Mouse (Mus musculus) intestine, embryonic 15.5 days (tissue): Measurements from ENCODE around the gene Gm9817. TPM values are rescaled to one million over a fixed set of nuclear protein-coding genes. Genes with fewer than 3 reads are reported as not detected.

Experiments
- ATAC-seq: fragments of 200-750 bp; cut with Nextera tagmentation; 2 replicates; pipeline ENCODE4 v1.8.0; 2017; ENCODE audit warnings: moderate TSS enrichment, moderate library complexity
- H3K27ac ChIP-seq: fragments of 300-500 bp; sonication (generic); 2 replicates; pipeline ENCODE4 v1.5.1; 2015; ENCODE audit warnings: mild to moderate bottlenecking, inconsistent platforms
- H3K27me3 ChIP-seq: fragments of 300-500 bp; sonication (generic); replicated peaks from 2 replicates; pipeline ENCODE4 v1.6.1; 2015; ENCODE audit warnings: inconsistent platforms
- H3K36me3 ChIP-seq: fragments of 300-500 bp; sonication (generic); 2 replicates; pipeline ENCODE4 v1.6.1; 2015; ENCODE audit warnings: inconsistent platforms
- H3K4me1 ChIP-seq: fragments of 300-500 bp; sonication (generic); replicated peaks from 2 replicates; pipeline ENCODE4 v1.6.1; 2015; ENCODE audit warnings: inconsistent platforms
- H3K4me2 ChIP-seq: fragments of 300-500 bp; sonication (generic); replicated peaks from 2 replicates; pipeline ENCODE4 v1.6.1; 2015; ENCODE audit warnings: mild to moderate bottlenecking, inconsistent platforms
- H3K4me3 ChIP-seq: fragments of 300-500 bp; sonication (generic); replicated peaks from 2 replicates; pipeline ENCODE4 v1.5.1; 2015; ENCODE audit warnings: inconsistent platforms
- H3K9ac ChIP-seq: fragments of 300-500 bp; sonication (generic); 2 replicates; pipeline ENCODE4 v1.6.1; 2015; ENCODE audit warnings: inconsistent platforms
- H3K9me3 ChIP-seq: fragments of 300-500 bp; sonication (generic); 2 replicates; pipeline ENCODE4 v1.6.1; 2016; ENCODE audit warnings: inconsistent platforms
- WGBS: fragments of 180-500 bp; shearing (Covaris S2); methylation state at CpG from one replicate; pipeline ENCODE4 v1.1.7; 2015; 5-methylcytosine and 5-hydroxymethylcytosine counted together
- polyA plus RNA-seq: library from polyadenylated mRNA; unstranded; fragments of >200 nt; fragmentation: Nextera tagmentation; extraction: Ambion mirVana; gene quantifications from 2 replicates; pipeline ENCODE4 v1.2.1, GENCODE M21; 2015

Gene Gm9817
- polyA plus RNA-seq, 1 experiment from 2014 or later: not detected

DNA sequence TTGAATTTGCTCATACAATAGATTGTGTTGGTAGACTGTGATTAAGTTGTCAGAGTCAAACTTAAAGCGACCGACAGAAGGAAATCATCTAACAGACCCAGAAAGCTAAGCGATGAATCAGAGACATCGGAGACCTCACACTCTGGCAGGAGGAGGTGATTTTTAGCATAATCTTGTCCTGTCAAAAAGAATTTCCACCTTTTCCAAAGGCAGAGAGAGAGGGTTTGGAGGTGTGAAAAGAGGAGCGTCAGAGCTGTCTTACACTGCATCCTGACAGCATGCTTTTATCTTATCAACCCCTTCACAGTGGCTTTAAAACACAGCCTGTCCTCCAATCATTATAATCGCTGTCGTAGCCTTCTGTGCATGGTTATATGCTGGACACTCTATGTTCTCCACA, 25.7 kb upstream of the Gm9817 start:
- WGBS: 71% methylated on average over 7 of the region's 7 CpGs
- H3K4me1 ChIP-seq: 0 out of 2 replicates have a peak, but pooled peaks cover 2% of the 10 kb centered on the region
- H3K27ac ChIP-seq: no peak overlapping the region
- H3K4me2 ChIP-seq: no peak overlapping the region
- no peaks in the 10 kb centered on the region for H3K36me3 ChIP-seq
- H3K9ac ChIP-seq: no peak overlapping the region
- no peak for ATAC-seq
- H3K4me3 ChIP-seq: no peak overlapping the region
- H3K9me3 ChIP-seq: no peaks in the 10 kb centered on the region
- no peaks in the 10 kb centered on the region for H3K27me3 ChIP-seq

DNA sequence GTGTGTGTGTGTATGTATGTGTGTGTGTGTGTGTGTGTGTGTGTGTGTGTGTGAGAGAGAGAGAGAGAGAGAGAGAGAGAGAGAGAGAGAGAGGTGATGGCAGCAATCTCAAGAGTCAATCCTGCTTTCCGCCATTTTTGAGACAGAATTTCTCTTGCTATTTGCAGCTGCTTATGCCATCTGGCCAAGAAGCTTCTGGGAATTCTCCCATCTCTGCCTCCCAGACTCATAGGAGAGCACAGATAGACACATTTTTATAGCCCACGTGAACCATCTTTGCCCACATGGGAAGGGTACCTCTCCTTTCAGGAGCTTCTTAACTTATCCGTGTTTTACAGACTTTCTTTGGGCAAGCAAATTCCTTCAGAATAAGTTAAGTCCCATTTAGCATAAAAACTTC, 24.6 kb upstream of the Gm9817 start:
- Histone ChIP-seq H3K27ac (no peak overlapping the region), H3K27me3 (no peaks in the 10 kb centered on the region), H3K4me2 (no peak overlapping the region), H3K9ac (no peak overlapping the region), H3K4me1 (0 out of 2 replicates have a peak, but pooled peaks cover 2% of the 10 kb centered on the region), H3K36me3 (no peaks in the 10 kb centered on the region), H3K9me3 (no peaks in the 10 kb centered on the region), H3K4me3 (no peak overlapping the region)
- WGBS: 90% methylated on average over 3 of the region's 3 CpGs
- ATAC-seq: no peak

DNA sequence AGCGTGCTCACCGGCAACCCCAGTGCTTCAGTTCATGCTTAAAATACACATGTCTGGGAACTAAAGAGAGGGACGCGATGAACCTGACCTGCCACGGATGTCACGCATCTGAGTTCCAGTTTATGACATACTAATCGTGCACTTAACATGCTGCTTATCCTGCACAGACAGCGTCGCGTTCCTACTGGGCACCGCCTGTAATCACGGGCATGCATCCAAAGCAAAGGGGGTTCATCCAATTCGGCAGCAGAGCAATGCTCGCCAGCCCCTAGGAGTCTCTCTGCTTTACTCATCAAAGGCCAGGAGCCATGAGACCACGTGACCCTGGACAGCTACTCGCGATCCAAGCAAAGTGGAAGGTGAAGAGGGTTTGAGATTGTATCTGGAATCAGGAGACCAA, 19.3 kb upstream of the Gm9817 start:
- Histone ChIP-seq H3K4me2 (no peak overlapping the region), H3K27ac (no peak overlapping the region), H3K36me3 (no peaks in the 10 kb centered on the region), H3K4me3 (no peak overlapping the region), H3K9me3 (no peaks in the 10 kb centered on the region), H3K9ac (no peak overlapping the region), H3K4me1 (no peaks in the 10 kb centered on the region), H3K27me3 (no peaks in the 10 kb centered on the region)
- WGBS: 88% methylated on average over 17 of the region's 17 CpGs
- no peak for ATAC-seq

DNA sequence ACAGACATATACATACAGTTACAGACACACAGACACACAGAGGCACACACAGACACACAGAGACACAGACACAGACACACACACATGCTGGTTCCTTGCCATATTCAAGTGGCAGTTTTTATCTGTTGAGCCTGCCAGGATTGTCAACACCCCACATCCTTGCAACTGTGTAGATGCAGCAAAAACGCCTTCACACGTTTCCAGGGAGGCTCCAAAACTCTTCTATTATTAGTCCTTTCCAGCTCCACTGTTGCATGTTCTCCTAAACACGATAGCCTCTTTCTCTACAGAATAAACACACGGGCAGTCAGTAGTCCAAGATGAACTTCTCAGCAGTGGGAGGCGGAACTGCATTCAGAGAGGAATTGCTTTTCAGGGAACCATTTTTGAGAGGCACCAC, 15.3 kb upstream of the Gm9817 start:
- H3K27ac ChIP-seq: no peak overlapping the region
- WGBS: 65% methylated on average over 5 of the region's 5 CpGs
- H3K9ac ChIP-seq: no peak overlapping the region
- H3K36me3 ChIP-seq: no peaks in the 10 kb centered on the region
- no peaks in the 10 kb centered on the region for H3K9me3 ChIP-seq
- no peaks in the 10 kb centered on the region for H3K4me1 ChIP-seq
- H3K4me3 ChIP-seq: no peak overlapping the region
- no peak overlapping the region for H3K4me2 ChIP-seq
- ATAC-seq: no peak
- H3K27me3 ChIP-seq: no peaks in the 10 kb centered on the region

DNA sequence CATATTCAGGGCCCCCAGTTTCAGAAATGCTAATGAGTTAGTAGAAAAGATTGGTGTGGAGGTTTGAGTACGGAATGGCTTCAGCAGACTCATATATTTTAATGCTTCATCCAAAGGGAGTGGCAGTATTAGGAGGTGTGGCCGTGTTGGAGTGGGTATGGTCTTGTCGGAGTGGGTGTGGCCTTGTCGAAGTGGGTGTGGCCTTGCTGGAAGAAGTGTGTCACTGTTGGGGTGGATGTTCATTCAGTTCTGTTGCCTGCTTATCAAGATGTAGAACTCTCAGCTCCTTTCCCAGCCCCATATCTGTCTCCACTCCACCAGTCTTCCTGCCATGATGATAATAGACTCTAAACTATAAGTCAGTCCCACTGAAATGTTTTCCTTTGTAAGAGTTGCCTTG, 13.5 kb upstream of the Gm9817 start:
- Histone ChIP-seq H3K9me3 (no peaks in the 10 kb centered on the region), H3K27me3 (no peaks in the 10 kb centered on the region), H3K27ac (no peak overlapping the region), H3K9ac (no peak overlapping the region), H3K36me3 (no peaks in the 10 kb centered on the region), H3K4me3 (no peak overlapping the region), H3K4me1 (no peaks in the 10 kb centered on the region), H3K4me2 (no peak overlapping the region)
- 88% methylated on average over 4 of the region's 4 CpGs for WGBS
- ATAC-seq: no peak

DNA sequence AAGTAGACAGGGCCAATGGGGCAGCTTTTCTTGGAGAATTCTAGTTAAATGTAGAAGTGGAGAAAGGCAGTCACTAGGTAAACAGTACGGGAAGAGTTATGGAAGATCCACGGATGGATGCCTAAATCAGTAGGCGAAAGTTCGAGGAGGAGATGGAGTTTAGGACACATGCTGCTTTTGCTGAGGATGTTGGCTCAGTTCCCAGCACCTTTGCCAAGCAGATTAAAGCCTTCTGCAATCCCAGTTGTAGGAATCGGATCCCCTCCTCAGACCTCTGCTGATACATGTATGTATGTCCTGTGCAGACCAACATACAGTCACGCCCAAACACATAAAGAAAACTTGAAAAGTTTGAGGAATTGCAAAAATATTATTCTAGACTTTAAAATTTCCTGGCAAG, 8.1 kb upstream of the Gm9817 start:
- Histone ChIP-seq H3K9me3 (no peaks in the 10 kb centered on the region), H3K36me3 (no peaks in the 10 kb centered on the region), H3K27me3 (no peaks in the 10 kb centered on the region), H3K27ac (no peak overlapping the region), H3K4me1 (no peaks in the 10 kb centered on the region), H3K9ac (no peak overlapping the region), H3K4me2 (no peak overlapping the region), H3K4me3 (no peak overlapping the region)
- ATAC-seq: no peak
- WGBS: 74% methylated on average over 6 of the region's 6 CpGs

DNA sequence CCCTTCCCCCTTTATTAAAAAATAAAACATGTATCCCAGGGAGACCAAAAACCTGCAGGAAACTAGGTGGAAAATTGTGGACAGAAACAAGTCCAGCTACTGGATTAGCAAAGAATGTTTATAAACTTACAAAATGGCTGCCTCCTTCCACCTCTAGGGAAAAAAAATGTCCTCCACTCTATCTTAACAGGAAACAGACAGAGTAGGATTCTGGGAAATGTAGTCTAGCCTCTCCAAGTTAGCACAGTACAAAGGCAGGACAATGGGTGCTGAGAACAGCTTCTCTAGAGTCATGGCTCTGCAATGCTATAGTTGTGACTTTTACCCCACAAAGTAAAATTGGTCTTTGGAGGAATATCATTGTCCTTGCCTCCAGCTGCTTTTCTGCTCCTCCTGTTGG, 3.5 kb upstream of the Gm9817 start:
- no peak overlapping the region for H3K9ac ChIP-seq
- H3K27ac ChIP-seq: no peak overlapping the region
- H3K4me1 ChIP-seq: no peaks in the 10 kb centered on the region
- H3K4me2 ChIP-seq: no peak overlapping the region
- H3K36me3 ChIP-seq: no peaks in the 10 kb centered on the region
- H3K27me3 ChIP-seq: no peaks in the 10 kb centered on the region
- no peak for ATAC-seq
- H3K4me3 ChIP-seq: no peak overlapping the region
- no peaks in the 10 kb centered on the region for H3K9me3 ChIP-seq

DNA sequence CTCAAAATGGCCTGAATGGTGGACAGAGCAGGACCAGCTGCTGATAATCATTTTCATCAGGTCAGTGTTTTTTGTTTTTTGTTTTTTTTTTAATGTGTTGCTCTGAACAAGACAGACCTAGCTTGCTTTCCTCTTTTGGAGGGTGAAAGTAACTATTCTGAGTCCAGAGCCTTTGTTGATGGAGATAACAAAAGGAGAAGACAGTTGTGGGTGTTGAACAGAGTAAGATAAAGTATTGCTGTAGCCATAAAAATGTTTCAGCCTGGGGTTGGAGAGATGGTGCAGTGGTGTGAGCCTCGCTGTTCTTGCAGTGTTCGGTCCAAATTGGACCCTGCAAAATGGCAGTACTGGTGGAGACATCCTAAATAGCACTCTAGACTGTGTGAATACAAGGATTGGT, 2.8 kb upstream of the Gm9817 start:
- Histone ChIP-seq H3K9me3 (no peaks in the 10 kb centered on the region), H3K4me2 (no peak overlapping the region), H3K27ac (no peak overlapping the region), H3K4me1 (no peaks in the 10 kb centered on the region), H3K36me3 (no peaks in the 10 kb centered on the region), H3K4me3 (no peak overlapping the region), H3K9ac (no peak overlapping the region), H3K27me3 (no peaks in the 10 kb centered on the region)
- no peak for ATAC-seq
- 93% methylated on average over 2 of the region's 2 CpGs for WGBS

DNA sequence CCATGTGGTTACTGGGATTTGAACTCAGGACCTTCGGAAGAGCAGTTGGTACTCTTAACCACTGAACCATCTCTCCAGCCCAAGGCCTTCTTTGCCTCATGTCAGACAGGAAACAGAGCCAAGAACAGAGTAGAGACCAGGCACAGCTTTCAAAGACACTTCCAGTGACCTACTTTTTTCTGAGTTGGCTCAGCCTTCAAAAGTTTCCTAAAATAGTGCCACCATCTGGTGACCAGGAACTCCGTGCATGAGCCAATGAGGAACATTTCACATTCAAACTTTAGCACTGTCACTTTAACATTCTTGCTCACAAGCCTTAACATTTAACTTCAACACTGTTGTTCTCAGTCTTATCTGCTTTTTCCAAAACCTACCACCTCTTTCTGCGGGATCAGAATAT, 2.3 kb downstream of the Gm9817 start:
- no peak for ATAC-seq
- Histone ChIP-seq H3K9me3 (no peaks in the 10 kb centered on the region; the same call in 1 of the 2 replicates), H3K36me3 (no peaks in the 10 kb centered on the region), H3K27me3 (no peaks in the 10 kb centered on the region), H3K4me3 (no peak overlapping the region), H3K9ac (no peak overlapping the region), H3K27ac (no peak overlapping the region), H3K4me2 (no peak overlapping the region), H3K4me1 (peaks cover 3% of the 10 kb centered on the region)
- WGBS: 96% methylated on average over 3 of the region's 3 CpGs

DNA sequence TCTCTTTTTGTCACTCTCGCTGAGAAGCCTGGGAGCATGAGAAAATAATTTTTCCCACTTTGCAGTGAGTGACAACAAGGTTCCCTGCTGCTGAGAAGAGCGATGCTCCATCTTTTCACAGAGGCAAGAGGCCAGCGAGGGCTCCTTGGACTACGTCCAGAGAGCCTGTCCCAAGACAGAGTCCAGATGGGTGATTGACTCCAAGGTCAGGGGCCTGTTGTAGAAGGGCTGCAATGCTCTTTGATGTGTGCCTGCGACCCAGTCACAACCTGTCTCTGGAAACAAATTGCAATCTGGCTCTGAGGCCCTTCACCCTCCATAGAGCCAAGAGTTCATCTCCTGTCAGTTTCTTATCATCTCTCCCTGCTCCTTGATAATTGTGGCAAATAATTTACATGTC, 5.2 kb downstream of the Gm9817 start:
- ATAC-seq: peak; percentile 63; the same call in 1 of the 2 replicates
- Histone ChIP-seq H3K36me3 (no peaks in the 10 kb centered on the region), H3K4me1 (peaks cover 4% of the 10 kb centered on the region), H3K27me3 (no peaks in the 10 kb centered on the region), H3K4me3 (no peak overlapping the region), H3K27ac (no peak overlapping the region), H3K9ac (no peak overlapping the region), H3K4me2 (no peak overlapping the region), H3K9me3 (no peaks in the 10 kb centered on the region; the same call in 1 of the 2 replicates)
- WGBS: 11% methylated on average over 5 of the region's 5 CpGs

DNA sequence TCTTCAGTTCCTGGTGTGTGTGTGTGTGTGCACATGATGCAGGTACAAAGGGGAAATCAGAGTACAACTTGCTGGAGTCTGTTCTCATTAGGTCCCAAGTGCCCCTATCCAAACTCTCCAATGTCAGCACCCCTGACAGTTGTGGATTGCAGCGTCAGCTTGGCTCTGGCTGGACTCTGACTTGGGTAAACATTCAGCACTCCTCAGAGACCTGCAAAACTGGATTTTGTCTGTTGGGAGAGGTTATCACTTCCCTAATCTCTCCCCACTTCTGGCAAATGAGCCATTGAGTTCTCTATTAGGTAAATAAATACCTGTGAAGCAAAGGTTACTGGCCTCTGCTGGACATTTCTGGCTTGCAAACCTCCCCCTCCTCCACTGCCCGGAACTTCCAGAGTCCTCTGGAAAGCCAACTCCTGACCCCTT, 10.3 kb downstream of the Gm9817 start:
- 10% methylated on average over 2 of the region's 2 CpGs for WGBS
- Histone ChIP-seq H3K4me2 (no peak overlapping the region), H3K4me3 (no peak overlapping the region), H3K27ac (peak overlapping the region; percentile 54), H3K9ac (no peak overlapping the region), H3K4me1 (peaks cover 14% of the 10 kb centered on the region), H3K27me3 (no peaks in the 10 kb centered on the region), H3K36me3 (no peaks in the 10 kb centered on the region), H3K9me3 (no peaks in the 10 kb centered on the region)
- peak; percentile 91 for ATAC-seq

DNA sequence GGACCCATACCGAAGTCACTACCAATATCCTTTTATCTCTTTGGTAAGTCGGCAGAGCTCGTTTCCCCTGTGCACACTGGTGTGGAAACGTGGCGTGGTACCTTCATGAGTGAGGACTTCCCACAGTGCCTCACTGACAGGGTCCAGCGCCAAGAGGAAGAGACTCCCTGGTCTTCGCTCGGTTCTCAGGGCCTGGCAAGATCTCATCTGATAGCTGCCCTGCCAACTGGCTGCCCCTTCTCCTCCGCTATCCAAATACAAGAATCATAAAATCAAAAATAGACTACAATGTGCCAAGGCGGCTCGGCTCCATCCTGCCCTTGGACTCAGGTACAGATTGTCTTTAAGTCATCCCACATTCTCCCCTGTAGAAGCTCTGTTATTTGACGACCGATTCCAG, 11.4 kb downstream of the Gm9817 start:
- WGBS: 53% methylated on average over 13 of the region's 13 CpGs
- no peak for ATAC-seq
- no peak overlapping the region for H3K9ac ChIP-seq
- H3K27me3 ChIP-seq: no peaks in the 10 kb centered on the region
- H3K4me1 ChIP-seq: peaks cover 14% of the 10 kb centered on the region
- peak overlapping the region; percentile 33; the same call in 1 of the 2 replicates for H3K27ac ChIP-seq
- H3K36me3 ChIP-seq: no peaks in the 10 kb centered on the region
- no peak overlapping the region for H3K4me2 ChIP-seq
- no peak overlapping the region for H3K4me3 ChIP-seq
- no peaks in the 10 kb centered on the region for H3K9me3 ChIP-seq

DNA sequence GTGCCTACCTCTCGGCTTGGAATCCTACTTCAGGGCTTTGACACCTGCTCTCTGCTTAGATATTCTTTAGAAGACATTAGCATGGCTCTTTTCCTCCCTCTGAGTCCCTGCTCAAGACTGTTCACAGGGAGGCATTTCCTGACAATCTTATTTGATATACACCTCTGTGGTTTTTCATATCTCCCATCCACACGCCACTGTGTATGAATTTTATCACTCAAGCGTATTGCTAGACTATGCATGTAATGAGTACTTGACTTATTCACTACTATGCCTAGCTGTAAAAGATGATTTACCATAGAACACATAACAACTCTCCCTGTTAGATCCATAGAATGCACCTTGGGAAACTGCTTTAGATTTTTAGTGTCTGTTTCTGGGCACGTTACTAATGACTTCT, 14.3 kb downstream of the Gm9817 start:
- Histone ChIP-seq H3K4me2 (no peak overlapping the region), H3K36me3 (no peaks in the 10 kb centered on the region), H3K4me1 (peaks cover 14% of the 10 kb centered on the region), H3K9me3 (no peaks in the 10 kb centered on the region), H3K27me3 (no peaks in the 10 kb centered on the region), H3K9ac (no peak overlapping the region), H3K4me3 (no peak overlapping the region), H3K27ac (no peak overlapping the region)
- ATAC-seq: no peak
- WGBS: 83% methylated on average over 4 of the region's 4 CpGs

DNA sequence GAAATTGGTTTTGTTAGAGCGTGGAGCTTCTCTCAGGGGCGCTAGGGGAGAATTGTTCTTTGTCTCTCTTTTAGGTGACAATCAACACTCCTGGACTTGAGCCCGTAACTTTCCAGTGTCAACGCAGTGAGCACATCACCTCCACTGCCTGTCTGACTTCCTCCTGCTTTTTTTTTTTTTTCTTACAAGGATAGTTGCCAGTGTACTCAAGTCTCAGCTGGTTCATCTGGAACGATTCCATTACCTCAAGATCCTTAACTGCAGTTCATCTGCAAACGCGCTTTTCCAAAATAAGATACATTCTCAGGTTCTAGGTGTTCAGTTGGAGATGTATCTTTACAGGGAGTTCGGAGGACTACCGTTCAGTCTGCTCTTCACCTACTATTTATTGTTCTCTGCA, 16.5 kb downstream of the Gm9817 start:
- Histone ChIP-seq H3K4me2 (no peak overlapping the region), H3K27ac (no peak overlapping the region), H3K36me3 (no peaks in the 10 kb centered on the region), H3K9me3 (no peaks in the 10 kb centered on the region), H3K4me1 (peaks cover 4% of the 10 kb centered on the region; the same call in 1 of the 2 replicates), H3K27me3 (no peaks in the 10 kb centered on the region), H3K4me3 (no peak overlapping the region), H3K9ac (no peak overlapping the region)
- 88% methylated on average over 9 of the region's 9 CpGs for WGBS
- no peak for ATAC-seq
